Mouse (Mus musculus) 416B (cell line): ENCODE data around the gene Grm8.

ENCODE experiments used
- DNase-seq: peaks from one replicate; pipeline ENCODE4 v3.0.0; 2011; ENCODE audit warnings: low read depth

The Grm8 gene

GRCm38 (mm10) chr6:28040815-28041214, 94.2 kb downstream of the Grm8 start:
- DNase-seq = no peak

- no peak for DNase-seq
These were observed 103.0 kb downstream of the Grm8 start for GRCm38 (mm10) chr6:28032006-28032405.

- no peak for DNase-seq
These were observed 117.3 kb downstream of the Grm8 start for GRCm38 (mm10) chr6:28017653-28018052.

DNA sequence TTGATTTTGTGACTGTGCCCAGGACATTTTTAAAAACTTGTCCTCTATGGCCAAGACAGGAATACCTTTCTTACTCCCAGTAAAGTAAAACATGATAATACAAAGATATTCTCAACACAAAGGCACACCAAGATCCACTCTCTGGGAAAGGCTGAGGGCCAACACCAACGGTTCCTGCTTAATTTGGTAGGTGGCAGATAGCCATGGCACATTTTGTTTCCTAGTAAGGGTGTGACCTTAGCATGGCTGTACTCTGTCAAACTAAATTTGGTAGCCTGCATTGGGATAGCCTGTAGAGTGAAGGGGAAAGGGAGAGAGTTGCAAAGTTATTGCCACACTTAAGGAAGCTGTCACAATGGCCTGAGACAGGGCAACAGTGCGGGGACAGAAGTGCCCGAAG, 128.0 kb downstream of the Grm8 start:
- DNase-seq = no peak

GRCm38 (mm10) chr6:27997250-27997649, 137.7 kb downstream of the Grm8 start:
- no peak for DNase-seq

GRCm38 (mm10) chr6:27991241-27991640, 143.7 kb downstream of the Grm8 start:
- no peak for DNase-seq

DNA sequence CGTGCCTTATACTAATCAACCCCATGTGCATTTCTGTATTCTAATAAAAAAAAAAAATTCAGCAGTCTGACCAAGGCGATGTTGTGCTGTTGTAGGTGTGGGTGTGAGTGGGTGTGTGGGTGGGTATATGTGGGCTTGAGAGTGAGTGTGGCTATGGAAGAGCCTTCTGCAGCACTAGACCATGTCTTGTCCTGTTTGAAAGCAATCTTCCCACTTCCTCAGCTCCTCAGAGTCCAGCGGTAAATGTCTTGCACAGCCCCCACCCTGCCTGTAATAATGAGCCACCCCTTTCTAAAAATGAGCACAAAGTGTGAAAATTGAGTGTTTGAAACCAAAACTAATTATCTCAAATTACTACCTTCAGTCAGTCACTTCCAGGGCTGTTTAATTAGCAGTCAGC, 152.4 kb downstream of the Grm8 start:
- no peak for DNase-seq

- DNase-seq = no peak
These were observed 153.0 kb downstream of the Grm8 start for GRCm38 (mm10) chr6:27982021-27982420.

- no peak for DNase-seq
These were observed 157.6 kb downstream of the Grm8 start for GRCm38 (mm10) chr6:27977361-27977760.

DNA sequence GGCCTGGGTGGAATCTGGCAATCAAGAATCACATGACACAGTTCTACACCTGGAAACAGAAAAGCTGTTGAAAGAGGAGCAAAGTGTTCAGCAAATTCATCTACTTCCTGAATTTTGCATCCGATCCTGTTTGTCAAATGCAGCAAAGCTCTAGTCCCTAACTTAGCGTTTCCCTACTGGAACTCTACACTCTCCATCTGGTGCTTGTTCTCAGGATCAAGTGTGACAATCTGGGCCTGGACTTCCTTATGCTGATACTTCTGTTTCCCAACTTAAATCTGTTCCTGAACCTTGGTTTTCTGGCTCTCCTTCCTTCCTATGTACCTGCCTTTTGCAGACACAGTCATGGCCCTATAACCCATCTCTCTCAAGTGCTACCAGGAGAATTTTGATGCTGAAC, 166.1 kb downstream of the Grm8 start:
- no peak for DNase-seq

DNA sequence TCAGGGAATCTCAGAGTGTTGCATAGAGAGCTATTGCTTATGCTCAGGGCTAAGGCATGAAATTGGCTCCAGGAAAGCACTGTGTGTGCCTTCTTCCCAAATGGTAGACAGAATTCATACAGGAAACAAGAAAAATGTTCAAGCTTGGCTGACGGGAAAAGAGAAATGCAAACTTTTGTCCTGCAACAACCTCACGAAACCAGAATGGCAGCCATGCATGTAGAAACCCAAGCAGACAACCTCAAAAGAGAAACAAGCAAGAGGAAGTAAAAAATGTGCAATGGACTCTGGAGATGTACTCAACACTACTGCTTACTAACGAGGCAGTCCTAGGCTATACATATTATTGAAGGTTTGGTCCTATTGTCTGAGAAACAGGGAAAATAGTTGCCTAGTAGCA, 167.9 kb downstream of the Grm8 start:
- no peak for DNase-seq

DNA sequence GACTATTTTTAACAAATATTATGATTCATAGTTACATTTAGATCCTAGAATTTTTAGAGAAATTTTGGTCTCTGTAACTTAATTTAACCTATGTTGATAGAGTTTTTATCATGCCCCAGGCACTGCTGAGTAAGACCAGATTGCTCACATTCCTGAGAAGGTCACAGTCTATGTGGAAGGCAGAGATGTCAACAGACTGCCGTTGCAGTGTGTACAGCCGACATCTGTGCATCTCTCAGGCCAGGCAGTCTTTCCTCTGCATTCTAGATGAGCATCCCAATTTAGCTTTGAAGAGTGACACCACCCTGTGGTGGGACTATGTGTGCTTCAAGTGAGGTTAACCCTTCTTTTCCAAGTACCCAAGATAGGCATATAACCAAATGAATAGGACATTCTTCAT, 169.7 kb downstream of the Grm8 start:
- no peak for DNase-seq

- no peak for DNase-seq
These were observed 171.1 kb downstream of the Grm8 start for GRCm38 (mm10) chr6:27963887-27964286.

DNA sequence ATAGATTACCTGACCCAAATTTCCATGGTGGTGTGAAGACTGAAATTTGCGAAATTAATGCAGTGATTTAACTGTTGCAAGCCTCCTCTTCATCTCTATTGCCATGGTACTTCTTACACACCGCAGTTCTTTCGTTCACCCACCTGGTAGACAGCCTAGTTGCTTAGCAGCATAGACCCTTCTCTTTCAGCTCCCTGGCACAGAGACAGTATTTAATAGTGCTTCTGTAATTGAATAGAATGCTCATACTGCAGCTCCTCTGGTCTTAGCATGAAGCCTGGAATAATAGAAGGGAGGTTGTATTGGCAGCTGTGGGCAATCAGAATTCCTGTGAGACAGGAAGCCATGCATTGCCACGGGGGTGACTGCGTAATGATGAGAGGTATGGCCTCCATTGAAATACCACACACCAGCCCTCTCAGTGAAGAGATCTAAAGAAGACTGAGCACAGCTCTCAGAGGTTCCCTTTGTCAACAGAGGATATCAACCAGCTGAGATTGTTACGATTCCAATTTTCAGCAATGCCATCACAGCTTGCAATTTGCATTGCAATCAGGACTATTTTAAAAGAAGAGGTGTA, 178.6 kb downstream of the Grm8 start:
- DNase-seq = no peak

DNA sequence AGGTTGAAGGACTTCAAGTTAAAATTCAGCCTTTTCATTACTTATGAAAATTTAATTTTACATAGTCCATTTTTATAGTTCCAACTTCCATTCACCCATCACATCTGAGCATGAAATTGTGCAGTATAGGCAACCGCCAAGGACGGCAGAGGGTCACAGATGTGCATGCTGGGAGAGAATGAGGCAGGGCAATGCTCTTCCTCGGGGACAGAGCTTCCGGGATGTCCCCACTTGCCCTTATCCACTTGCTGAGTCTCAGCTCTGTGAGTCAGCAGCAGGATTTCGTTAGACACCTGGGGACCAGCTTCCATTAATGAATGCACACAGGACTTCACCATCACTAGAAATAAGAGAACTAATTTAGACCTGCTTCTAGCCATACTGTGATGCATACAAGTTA, 183.5 kb downstream of the Grm8 start:
- DNase-seq = no peak

GRCm38 (mm10) chr6:27928058-27928457, 206.9 kb downstream of the Grm8 start:
- DNase-seq = no peak

DNA sequence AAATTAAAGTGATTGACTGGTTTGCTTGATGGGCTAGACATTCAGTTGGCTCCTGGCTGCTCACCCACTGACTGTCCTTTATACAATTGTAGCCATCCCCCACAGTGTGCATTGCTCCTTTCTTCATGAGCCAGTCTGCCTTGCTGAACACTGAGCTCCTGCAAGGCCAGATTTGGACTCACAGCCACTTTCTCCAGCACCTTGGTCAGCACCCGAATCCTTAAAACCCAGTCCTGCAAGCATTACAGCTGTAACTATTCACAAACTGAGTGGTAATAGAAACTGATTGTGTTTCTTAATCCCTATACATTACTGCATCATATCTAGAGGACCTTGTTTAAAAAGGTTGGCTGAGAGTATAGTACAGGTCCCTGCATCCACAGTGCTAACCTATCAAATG, 221.7 kb downstream of the Grm8 start:
- no peak for DNase-seq

GRCm38 (mm10) chr6:27904358-27904757, 230.6 kb downstream of the Grm8 start:
- peak; percentile 6 for DNase-seq

DNA sequence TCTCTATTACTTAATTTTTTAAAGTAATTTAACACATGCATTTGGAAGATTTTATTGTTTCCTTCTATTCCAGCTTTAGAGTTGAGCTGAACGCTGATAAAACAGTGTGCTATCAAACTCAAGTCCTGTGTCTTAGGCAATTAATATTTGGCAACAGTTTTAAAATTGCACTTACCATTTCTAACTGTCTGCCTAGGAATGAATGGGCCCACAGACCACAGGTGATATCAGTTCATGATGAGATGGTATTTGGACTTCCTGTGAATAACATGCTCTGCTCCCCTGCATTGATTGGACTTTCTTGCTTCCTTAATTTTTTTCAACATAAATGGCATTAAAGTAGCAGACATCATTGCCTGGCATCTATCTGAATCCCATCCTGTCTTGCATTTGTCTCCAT, 232.8 kb downstream of the Grm8 start:
- no peak for DNase-seq

DNA sequence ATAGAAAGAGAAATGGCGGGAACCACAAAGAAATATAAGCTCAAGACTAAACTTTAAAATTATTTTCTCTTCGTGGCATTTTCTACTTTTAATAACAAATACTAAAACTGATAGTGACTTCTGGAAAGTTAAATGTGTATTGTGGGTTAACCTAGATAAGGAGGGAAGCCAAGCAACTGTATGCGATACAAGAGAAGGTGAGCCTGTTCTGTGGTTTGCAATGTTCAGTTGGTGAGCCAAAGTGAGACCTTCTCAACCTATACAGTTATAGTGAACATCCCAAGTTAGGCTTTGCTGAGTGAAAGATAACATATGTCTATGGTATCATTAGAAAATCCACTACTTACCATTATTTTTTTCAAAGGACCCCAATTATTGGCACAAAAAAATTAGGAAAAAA, 233.6 kb downstream of the Grm8 start:
- DNase-seq = no peak

GRCm38 (mm10) chr6:27895153-27895552, 239.8 kb downstream of the Grm8 start:
- DNase-seq = no peak

- DNase-seq = no peak
These were observed 242.1 kb downstream of the Grm8 start for GRCm38 (mm10) chr6:27892886-27893285.

GRCm38 (mm10) chr6:27888391-27888790, 246.6 kb downstream of the Grm8 start:
- DNase-seq = no peak

- no peak for DNase-seq
These were observed 247.1 kb downstream of the Grm8 start for GRCm38 (mm10) chr6:27887922-27888321.

DNA sequence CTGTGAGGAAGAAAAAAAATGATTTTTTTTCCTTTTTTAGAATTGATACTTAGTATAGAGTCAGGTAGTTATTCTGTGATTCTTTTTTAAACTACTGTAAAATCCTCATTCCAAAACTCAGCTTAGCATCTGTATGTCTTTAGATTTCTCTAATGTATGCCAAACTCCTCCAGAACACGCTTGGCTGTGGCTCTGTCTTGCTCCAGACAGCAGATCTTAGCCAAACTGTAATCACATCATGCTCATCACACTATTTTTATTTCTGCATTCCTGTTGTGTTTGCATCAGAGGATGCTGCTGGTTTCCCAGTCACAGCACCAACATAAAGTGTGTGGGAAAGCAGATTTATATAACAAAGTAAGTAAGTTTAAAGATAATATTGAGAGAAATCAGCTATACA, 249.2 kb downstream of the Grm8 start:
- DNase-seq = no peak
